Mouse (Mus musculus) adrenal gland, adult 18-20 months (tissue): ENCODE data around the gene Ralgps1. TPM values are rescaled to one million over a fixed set of nuclear protein-coding genes. Genes with fewer than 3 reads are reported as not detected.

Experiments
- DNase-seq, 2 experiments: peaks; one replicate each; pipeline ENCODE4 v3.0.0; 2021 to 2022; ENCODE audit warnings: low spot score in 2 of 2
- total RNA-seq, 2 experiments: library from RNA; stranded (reverse); gene quantifications; 1 replicate in 1 of 2; 2 replicates in 1 of 2; pipeline ENCODE4 v1.2.3; 2021

Ralgps1 gene
- total RNA-seq, 2 experiments from 2014 or later = 5.1 to 5.7 TPM

DNA sequence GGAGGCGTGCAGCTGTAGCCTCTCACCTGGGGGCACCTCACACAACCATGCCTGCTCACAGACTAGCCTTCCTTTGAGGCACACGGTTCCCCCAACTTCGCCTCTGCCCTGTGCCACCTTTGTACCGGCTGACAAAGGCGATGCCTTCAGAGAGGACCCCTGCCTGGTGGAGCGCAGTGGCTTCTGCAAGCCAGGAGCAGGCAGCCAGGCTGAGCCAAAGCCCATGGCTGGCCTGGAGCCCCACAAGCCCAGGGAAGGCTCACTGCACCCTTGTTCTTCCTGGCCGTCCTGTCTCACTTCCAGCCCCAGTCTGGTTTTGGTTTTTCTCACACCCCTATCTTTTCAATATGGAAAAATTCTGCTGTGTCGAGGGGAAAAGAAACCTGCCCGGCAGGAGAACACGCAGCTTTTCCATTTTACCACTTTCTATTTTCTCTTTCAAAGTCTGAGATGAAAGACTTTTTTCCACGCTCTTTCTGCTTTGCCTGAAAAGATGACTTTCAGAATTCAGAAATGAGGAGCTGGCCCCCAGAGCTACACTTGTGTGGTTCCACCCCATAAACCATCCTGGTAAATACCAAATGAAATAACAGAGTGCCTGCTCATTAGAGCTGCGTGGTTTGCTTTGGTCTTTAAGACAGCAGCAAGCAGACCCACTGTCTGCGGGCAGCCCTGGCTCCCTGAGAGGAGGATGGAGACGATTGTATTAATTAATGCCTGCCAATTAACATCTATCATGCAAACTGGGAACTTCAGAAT, 191.9 kb downstream of the Ralgps1 start:
- DNase-seq = no peak

DNA sequence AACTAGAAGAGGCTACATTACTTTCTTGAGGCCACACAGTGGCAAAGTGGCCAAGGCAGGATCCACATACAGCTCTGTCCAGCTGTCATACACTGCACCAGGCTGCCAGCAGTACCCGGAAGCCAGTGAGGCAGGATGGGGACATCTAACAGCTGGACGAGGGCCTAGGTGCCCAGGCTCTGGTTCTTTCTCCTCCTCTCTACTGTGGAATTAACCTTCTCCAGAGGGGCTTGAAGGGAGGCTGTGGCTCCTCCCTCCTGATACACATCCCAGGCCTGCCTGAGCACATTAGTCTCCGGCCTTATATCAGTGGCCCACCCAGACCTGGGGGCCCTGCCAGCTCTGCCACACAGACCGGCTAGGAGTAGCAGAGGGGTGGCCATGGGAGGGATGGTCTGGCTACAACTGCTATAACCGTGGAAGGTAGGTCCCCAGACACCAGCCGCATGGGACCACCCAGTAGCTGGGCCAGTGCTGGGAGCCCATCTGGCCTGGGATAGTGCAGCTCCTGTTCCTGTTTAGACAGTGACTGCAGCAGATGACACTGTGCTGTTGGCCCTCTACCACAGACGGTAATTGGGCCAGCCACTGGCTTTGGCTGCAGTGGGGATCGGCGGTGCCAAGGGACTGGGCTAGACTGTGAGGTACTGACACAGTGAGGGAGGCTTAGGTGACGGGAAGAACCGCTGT, 192.9 kb downstream of the Ralgps1 start:
- DNase-seq = no peak

GRCm38 (mm10) chr2:33177443-33178242, 193.6 kb downstream of the Ralgps1 start:
- no peak for DNase-seq

DNA sequence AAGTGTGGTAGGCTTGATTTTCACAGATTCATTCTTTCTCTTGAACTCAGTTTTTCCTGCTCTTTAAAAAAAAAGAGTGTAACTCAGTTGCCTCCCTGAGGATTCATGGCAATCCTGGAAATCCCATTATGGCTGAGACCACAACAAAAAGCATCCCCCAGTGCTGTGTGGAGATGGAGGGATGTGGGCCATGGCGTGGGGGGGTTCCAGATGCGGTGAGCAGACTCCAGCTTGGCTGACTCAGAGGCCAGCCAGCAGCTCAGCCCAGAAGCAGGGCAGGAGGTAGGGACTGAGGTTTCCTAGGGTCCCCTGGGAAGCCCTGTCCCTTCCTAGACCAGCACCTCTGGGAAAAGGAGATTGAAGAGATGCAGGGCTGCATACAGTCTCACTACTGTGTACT, 194.4 kb downstream of the Ralgps1 start:
- no peak for DNase-seq

DNA sequence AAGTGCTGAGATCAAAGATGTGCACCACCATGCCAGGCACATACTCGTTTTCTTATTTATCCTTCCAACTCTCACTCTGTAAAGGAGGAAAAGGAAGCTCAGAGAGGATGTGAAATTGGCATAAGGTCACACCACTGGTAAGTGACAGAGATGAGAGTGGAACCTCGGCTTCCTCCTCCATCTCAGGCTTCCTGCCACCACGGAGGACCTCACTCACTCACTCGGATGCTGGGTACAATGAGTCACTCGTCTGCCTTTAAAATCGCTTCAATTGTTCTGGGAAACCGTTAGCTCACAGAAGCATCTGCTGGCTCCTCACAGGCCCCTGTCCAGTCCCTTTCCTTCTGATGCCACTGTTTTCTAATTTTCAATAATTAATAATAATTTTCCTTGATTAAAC, 194.8 kb downstream of the Ralgps1 start:
- DNase-seq = no peak

DNA sequence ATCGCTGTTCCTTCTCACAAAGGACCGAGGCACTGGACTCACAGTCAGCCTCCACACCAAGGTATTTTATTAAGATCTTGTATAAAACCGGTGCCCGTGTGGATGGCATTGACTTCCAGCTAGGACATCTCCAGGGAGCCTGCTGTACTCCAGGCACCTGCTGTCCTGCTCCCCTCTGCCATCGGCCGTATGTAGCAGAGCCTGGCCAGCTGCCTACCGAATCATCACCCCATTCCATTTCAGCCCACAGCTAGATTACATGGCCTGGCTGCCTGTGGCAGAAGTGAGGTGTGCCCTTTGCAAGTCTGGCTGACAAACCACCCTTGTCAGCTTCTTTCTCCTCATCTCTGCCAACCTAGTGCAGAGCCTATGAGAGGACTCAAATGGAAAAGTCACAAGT, 197.6 kb downstream of the Ralgps1 start:
- DNase-seq = no peak

DNA sequence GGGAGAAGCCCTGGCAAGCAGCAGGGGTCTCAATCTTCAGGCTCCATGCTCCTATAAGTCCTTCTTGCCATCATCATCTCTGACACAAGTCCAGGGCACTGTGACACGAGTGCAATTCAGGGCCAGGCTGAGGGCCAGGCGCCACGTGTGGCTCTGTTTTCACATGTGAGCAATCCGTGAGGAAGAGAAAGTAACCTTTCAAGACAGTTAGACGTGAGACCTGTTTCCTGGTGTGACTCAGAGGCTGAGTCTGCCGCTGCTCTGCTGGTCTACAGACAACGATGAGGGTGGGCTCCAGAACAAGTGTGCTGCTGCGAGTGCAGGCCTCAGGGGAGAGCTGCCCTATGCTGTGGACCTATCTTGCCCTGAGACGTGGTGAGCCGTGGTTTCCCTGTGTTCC, 198.2 kb downstream of the Ralgps1 start:
- no peak for DNase-seq

DNA sequence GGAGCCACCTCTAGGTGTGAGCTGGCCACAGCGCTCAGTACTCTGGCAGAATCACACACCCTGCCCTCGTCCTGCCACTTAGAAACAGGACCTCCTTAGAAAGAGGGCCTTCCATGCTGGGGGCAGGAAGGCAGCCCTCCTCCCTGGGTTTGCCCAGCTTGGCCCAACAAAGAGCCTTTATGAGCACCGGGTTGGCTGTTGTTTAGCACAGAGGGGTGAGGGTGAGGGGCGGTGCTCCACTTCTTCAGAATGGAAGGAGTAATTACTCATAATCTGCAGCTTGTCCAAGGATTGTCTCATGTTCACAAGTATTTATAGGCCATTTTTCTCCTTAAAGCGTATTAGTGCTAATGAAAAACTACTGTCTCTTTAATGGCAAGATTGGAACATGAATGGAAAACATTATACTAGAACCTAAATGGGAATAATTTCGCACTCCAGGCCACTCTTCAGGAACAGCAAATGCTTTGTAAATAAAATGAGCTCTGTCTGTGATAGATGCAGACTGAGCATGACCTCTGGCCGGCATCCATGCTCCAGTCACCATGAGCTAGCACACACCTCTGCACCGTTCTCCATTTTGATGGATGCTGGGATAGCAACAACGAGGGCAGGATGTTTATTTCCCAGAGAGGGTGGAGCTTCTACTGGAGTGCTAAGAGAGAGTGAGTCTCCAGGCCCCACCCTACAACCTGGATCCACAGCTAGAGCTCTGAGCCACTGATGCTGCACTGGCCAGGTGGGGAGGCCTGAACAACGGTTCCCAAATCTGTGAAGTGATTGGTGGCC, 200.3 kb downstream of the Ralgps1 start:
- DNase-seq = no peak

DNA sequence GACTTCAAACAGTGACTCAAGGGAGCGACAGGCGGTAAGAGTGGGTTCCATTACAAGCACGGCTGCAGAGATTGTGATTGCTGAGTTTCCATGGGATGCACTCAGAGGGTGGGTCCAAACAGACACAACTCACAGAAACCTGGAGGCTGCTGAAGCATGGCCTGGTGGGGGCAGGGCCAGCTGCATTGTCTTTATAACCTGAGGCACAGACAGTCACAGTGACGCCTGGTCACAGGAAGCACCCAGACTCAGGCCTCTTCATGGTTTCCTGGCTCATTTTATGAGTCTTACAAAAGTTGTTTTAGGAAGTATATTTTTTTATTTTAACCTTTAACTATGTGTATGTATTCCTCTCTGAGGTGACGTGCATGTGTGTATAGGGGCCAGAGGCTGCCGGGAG, 201.8 kb downstream of the Ralgps1 start:
- DNase-seq = no peak

DNA sequence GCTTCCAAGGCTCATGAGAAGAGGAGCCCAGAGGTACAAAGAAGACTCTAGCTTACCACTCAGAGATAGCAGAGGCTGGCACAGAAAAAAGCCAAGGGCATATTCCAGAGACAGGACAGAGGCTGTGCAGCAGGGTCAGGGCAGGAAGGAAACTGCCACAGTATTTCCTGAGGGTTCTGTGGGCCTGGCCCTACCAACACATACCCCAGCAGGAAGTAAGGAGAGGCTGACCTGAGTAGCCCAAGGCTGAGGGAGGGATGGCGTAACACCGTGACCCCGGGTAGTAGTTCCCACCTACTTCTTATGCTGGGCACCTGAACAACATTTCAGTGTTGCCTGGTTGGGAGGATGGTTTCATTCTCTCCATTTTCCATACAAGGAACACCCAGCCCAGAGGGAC, 204.2 kb downstream of the Ralgps1 start:
- no peak for DNase-seq

DNA sequence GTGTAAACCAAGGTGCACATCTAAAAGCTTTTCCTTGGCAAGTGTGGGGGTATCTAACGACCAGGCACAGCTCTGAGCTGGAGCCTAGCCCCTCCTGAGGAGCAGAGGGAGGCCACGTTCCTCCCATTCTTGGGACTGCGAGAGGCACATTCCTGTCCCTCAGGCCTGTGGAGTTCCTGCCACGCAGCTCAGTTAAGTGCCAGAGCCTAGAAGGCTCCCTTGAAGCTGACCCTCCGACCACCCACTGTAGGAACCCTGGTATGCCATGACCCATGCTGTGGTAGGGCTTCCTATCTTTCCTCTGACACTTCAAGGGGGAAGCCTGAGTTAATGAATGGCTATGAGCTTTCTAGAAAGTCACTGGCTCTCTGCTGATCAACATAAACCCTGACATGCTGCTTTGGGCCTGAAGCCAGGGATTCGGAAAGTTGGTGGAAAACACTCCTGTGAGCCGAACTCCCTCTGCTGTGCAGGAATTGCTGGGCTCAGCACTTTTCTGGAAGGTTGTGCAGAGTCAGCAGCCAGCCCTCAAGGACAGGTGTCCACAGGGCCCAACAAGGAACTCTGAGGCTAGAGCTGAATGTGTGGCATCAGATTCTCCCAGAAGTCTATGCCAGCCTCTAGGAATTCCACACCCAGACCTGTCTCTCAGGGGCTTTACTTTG, 205.4 kb downstream of the Ralgps1 start:
- no peak for DNase-seq

DNA sequence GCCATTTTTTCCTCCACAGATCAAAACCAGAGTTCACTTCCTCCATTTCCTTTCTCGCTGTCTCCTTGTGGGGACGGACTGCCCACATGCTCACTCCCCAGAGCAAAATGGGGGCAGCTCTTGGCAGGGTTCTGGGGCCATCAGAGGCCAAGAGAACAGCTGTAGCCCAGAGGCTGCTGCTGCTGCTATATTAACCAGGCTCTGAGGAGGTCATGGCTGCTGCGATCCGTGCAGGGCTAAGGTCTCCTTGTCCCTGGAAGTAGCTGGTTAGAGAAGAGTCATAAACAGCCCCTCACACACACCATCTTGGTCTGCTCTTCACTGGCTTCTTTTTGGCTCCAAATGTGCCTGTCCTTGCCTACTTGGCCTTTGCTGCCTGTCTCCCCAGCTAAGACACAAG, 206.1 kb downstream of the Ralgps1 start:
- DNase-seq = no peak

GRCm38 (mm10) chr2:33164646-33165045, 206.6 kb downstream of the Ralgps1 start:
- DNase-seq = no peak

DNA sequence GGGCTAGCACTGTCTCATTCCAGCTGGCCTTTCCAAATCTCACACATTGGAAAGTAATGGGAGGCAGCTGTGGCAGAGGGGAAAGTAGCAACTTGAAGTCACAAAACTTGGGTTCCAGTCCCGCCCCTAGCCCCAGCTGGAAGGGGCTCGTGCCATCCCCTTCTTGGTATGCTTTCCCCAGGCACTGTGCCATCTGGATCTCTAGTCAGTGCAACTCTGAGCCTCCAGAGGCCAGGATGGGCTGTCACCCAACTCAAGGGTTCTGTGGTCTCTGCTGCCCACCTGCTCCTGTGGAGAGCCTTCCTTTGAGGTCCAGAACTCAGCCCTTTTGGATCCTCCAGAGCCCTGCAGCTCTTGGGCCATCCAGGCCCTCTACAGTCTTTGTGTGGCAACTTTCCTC, 209.2 kb downstream of the Ralgps1 start:
- no peak for DNase-seq

DNA sequence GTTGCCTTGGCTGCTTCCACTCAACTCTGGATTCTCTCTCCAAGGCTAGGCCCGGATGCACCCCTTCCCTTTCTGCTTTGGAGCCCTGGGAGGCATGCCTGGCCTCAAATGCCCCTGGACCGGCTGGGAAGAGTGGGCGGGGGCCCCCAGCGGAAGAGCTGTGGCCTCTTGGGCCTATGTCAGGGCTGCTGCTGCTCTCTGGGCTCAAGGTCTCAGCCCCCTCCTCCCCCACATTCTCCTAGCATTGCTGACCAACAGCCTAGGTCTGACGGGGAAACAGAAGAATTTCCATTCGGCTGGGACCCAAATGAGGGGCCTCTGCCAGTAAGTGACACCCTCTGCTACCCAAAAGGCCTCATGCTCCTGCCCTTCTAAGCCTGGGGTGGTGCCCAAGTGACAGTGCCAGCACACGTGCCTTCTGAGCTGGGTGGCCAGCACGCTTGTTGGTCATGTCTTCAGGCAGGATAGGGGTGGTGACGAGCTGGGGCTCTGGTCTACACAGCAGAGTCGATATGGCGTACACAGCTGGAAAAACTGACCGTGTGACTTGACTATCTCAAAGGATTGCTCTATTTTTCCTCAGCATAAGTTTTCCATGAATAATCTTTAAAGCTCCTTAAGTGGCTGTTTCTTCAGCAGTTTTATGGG, 210.8 kb downstream of the Ralgps1 start:
- no peak for DNase-seq

- DNase-seq = no peak
Observed at GRCm38 (mm10) chr2:33159593-33159992, 211.7 kb downstream of the Ralgps1 start.

- DNase-seq = no peak
Observed at GRCm38 (mm10) chr2:33158895-33159294, 212.4 kb downstream of the Ralgps1 start.

GRCm38 (mm10) chr2:33156283-33156781, 215.0 kb downstream of the Ralgps1 start:
- DNase-seq = no peak

- peak; percentile 70 to 75 for DNase-seq
Observed at GRCm38 (mm10) chr2:33154751-33155372, 216.4 kb downstream of the Ralgps1 start.
